Mouse (Mus musculus) megakaryocyte-erythroid progenitor cell, adult 5 weeks (primary cell): ENCODE measurements around the gene Jmjd7. TPM values are rescaled to one million over a fixed set of nuclear protein-coding genes. Genes with fewer than 3 reads are reported as not detected.

Experiments used
- polyA plus RNA-seq: library from polyadenylated mRNA; stranded (reverse); fragments of >175 nt; gene quantifications from 2 replicates; pipeline ENCODE4 v1.2.3, GENCODE M21; 2012

The Jmjd7 gene
- polyA plus RNA-seq: 8.5 and 8.8 TPM in 2 replicates

GRCm38 (mm10) chr2:120026984-120027949 lies at the start of gene Jmjd7, which contains the start of gene Gm28042:
Jmjd7 (plus strand) TSS chr2:120027483.
Gm28042 (plus strand) TSS chr2:120027493.

DNA sequence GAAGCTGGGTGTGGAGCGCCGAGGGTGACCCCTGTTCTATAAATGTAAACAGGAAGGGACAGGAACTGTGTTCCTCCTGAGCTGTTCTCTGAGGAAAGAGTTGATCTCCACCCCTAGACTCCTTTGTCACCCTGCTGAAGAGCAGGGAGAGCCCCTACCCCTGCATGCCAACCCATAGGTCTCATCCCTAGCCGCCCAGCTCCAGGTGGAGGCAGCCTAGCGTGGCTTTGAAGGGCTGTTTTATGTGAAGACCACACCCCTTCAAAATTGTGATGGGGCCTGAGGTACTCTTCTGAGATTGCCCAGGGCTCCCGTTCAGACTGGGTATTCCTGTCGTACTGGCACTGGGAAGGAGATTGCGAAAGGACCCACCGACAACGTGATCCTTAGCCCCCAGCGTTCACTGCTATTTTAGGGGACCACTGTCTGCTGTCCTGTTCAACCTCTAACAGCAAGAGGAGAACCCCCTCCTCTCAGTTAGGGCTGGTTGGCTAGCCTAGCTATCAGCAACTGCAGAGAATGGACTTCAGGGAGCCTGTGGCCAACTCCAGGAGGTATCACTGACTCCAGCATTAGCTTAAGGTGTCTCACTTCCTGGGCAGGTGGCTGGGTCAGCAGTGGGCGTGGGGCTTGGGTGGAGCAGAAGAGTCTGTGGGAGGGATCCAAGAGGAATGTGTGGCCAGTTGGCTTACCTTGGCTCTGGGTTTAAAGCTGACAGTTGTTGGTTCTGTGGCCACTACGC lies 5.6 kb downstream of the Jmjd7 start, which contains the start of gene Pla2g4b:
Pla2g4b (plus strand) TSS at position 692 of the 742 bp plus-strand sequence.

Other genes starting within 250 kb of the Jmjd7 start
- 21.8 and 23.2 TPM in 2 replicates for gene Rpap1, start 239.9 kb upstream of the Jmjd7 start, polyA plus RNA-seq
- gene Tyro3, start 229.8 kb upstream of the Jmjd7 start, polyA plus RNA-seq: 0.16 and 0.34 TPM in 2 replicates
- gene Mga, start 130.3 kb upstream of the Jmjd7 start, polyA plus RNA-seq: 1.8 and 2.4 TPM in 2 replicates
- 2.5 and 3.4 TPM in 2 replicates for gene Mapkbp1, start 54.8 kb upstream of the Jmjd7 start, polyA plus RNA-seq
- gene Gm28042, start within 50 bp of the Jmjd7 start, polyA plus RNA-seq: 1.3 and 1.4 TPM in 2 replicates
- 8.6 and 8.7 TPM in 2 replicates for gene Pla2g4b, start 5.9 kb downstream of the Jmjd7 start, polyA plus RNA-seq
- 73.5 and 93.0 TPM in 2 replicates for gene Ehd4, start 127.1 kb downstream of the Jmjd7 start, polyA plus RNA-seq
- gene Pla2g4e, start 217.9 kb downstream of the Jmjd7 start, polyA plus RNA-seq: not detected in 2 replicates